Mouse (Mus musculus): ENCODE data around the gene Slit2. TPM values are rescaled to one million over a fixed set of nuclear protein-coding genes. Genes with fewer than 3 reads are reported as not detected.

Gene Slit2
- polyA plus RNA-seq, 1 experiment from 2014 or later: 3.8 TPM

DNA sequence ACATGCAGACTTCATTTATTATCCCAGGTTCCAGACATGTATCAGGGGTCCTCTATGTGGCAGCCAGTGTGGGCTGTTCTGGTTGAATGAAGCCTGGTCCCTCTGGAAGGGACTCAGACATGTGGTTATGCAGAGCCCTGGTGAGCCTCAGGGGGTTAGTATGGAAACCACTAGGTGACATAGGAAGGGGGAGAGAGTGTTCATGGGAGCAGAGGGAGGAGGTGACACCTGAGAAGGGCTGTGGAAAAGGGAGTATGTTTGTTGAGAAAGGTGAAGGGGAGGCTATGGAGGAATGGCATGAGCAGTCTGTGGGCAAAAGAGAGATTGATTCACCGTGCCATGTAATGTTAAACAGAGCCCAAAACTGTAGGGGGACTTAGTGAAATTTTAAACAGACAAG is 51.9 kb downstream of the Slit2 start:
- Histone ChIP-seq H3K36me3 (ENCODE audit: control insufficient read depth, insufficient read depth, low read length) (no peaks in the 10 kb centered on the region), H3K4me2 (no peak overlapping the region), H3K4me3 (ENCODE audit: low read depth, low read length) (no peak overlapping the region), H3K9me3 (ENCODE audit: control insufficient read depth, low read length) (no peaks in the 10 kb centered on the region), H3K27me3 (replicated peaks; ENCODE audit: control insufficient read depth, insufficient read depth, low read length) (no peaks in the 10 kb centered on the region), H3K4me1 (replicated peaks; ENCODE audit: control insufficient read depth, insufficient read depth, low read length) (no peaks in the 10 kb centered on the region), H3K27ac (ENCODE audit: low read depth, low read length) (no peak overlapping the region), H3K9ac (ENCODE audit: low read depth, low read length) (no peak overlapping the region)
- 67% methylated on average over 1 of the region's 1 CpGs for WGBS
- DNase-seq (ENCODE audit: low spot score) (no peak), ATAC-seq (replicated peaks; ENCODE audit: low FRiP score) (no peak)

DNA sequence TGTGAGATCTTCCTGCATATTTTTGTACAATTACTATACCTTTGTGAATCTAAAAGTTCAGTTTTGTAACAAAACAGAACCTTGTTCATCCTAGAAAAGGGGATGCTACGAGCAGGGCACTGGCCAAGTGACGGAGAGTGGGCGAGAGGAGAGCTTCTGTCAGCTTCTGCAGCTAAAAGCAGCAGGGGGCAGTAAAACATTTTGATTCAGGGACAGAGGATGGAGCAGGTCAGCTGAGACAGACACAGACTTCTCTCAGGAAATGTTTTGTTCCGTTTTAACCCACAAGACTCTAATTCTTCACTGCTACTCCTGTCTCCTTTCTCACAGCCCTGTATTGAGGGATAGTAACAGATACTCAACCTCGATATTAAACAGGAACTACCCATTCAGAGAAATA is 55.1 kb downstream of the Slit2 start:
- WGBS: 40% methylated on average over 5 of the region's 5 CpGs
- H3K4me1 ChIP-seq (replicated peaks; ENCODE audit: control insufficient read depth, insufficient read depth, low read length): no peaks in the 10 kb centered on the region
- H3K27ac ChIP-seq (ENCODE audit: low read depth, low read length): no peak overlapping the region
- DNase-seq (ENCODE audit: low spot score) (no peak), ATAC-seq (replicated peaks; ENCODE audit: low FRiP score) (no peak)
- no peak overlapping the region for H3K4me2 ChIP-seq
- no peak overlapping the region for H3K9ac ChIP-seq (ENCODE audit: low read depth, low read length)
- H3K9me3 ChIP-seq (ENCODE audit: control insufficient read depth, low read length): no peaks in the 10 kb centered on the region
- no peaks in the 10 kb centered on the region for H3K36me3 ChIP-seq (ENCODE audit: control insufficient read depth, insufficient read depth, low read length)
- no peaks in the 10 kb centered on the region for H3K27me3 ChIP-seq (replicated peaks; ENCODE audit: control insufficient read depth, insufficient read depth, low read length)
- H3K4me3 ChIP-seq (ENCODE audit: low read depth, low read length): no peak overlapping the region

GRCm38 (mm10) chr5:48048986-48049751 is 66.2 kb downstream of the Slit2 start:
- Histone ChIP-seq H3K9me3 (ENCODE audit: control insufficient read depth, low read length) (no peaks in the 10 kb centered on the region), H3K4me1 (replicated peaks; ENCODE audit: control insufficient read depth, insufficient read depth, low read length) (no peaks in the 10 kb centered on the region), H3K27ac (ENCODE audit: low read depth, low read length) (no peak overlapping the region), H3K27me3 (replicated peaks; ENCODE audit: control insufficient read depth, insufficient read depth, low read length) (no peaks in the 10 kb centered on the region), H3K4me2 (no peak overlapping the region), H3K9ac (ENCODE audit: low read depth, low read length) (no peak overlapping the region), H3K4me3 (ENCODE audit: low read depth, low read length) (no peak overlapping the region), H3K36me3 (ENCODE audit: control insufficient read depth, insufficient read depth, low read length) (no peaks in the 10 kb centered on the region)
- ATAC-seq (replicated peaks; ENCODE audit: low FRiP score) (no peak), DNase-seq (ENCODE audit: low spot score) (no peak)
- WGBS: 67% methylated on average over 8 of the region's 8 CpGs

- no peak overlapping the region for H3K27ac ChIP-seq (ENCODE audit: low read depth, low read length)
- no peaks in the 10 kb centered on the region for H3K9me3 ChIP-seq (ENCODE audit: control insufficient read depth, low read length)
- no peak for DNase-seq (ENCODE audit: low spot score)
- no peak for ATAC-seq (replicated peaks; ENCODE audit: low FRiP score)
- H3K4me3 ChIP-seq (ENCODE audit: low read depth, low read length): no peak overlapping the region
- no peak overlapping the region for H3K4me2 ChIP-seq
- H3K9ac ChIP-seq (ENCODE audit: low read depth, low read length): no peak overlapping the region
- WGBS: 80% methylated on average over 5 of the region's 5 CpGs
- no peaks in the 10 kb centered on the region for H3K27me3 ChIP-seq (replicated peaks; ENCODE audit: control insufficient read depth, insufficient read depth, low read length)
- no peaks in the 10 kb centered on the region for H3K4me1 ChIP-seq (replicated peaks; ENCODE audit: control insufficient read depth, insufficient read depth, low read length)
- H3K36me3 ChIP-seq (ENCODE audit: control insufficient read depth, insufficient read depth, low read length): no peaks in the 10 kb centered on the region
These were observed 67.8 kb downstream of the Slit2 start for GRCm38 (mm10) chr5:48050637-48051314.

- ATAC-seq (replicated peaks; ENCODE audit: low FRiP score) (no peak), DNase-seq (ENCODE audit: low spot score) (no peak)
- WGBS: 76% methylated on average over 10 of the region's 10 CpGs
- no peak overlapping the region for H3K4me2 ChIP-seq
- H3K4me1 ChIP-seq (replicated peaks; ENCODE audit: control insufficient read depth, insufficient read depth, low read length): no peaks in the 10 kb centered on the region
- no peaks in the 10 kb centered on the region for H3K36me3 ChIP-seq (ENCODE audit: control insufficient read depth, insufficient read depth, low read length)
- H3K9ac ChIP-seq (ENCODE audit: low read depth, low read length): no peak overlapping the region
- no peak overlapping the region for H3K4me3 ChIP-seq (ENCODE audit: low read depth, low read length)
- no peaks in the 10 kb centered on the region for H3K9me3 ChIP-seq (ENCODE audit: control insufficient read depth, low read length)
- no peak overlapping the region for H3K27ac ChIP-seq (ENCODE audit: low read depth, low read length)
- H3K27me3 ChIP-seq (replicated peaks; ENCODE audit: control insufficient read depth, insufficient read depth, low read length): no peaks in the 10 kb centered on the region
These were observed 75.7 kb downstream of the Slit2 start for GRCm38 (mm10) chr5:48058612-48059011.

GRCm38 (mm10) chr5:48060715-48061114 is 77.8 kb downstream of the Slit2 start:
- H3K27ac ChIP-seq (ENCODE audit: low read depth, low read length): no peak overlapping the region
- DNase-seq (ENCODE audit: low spot score) (no peak), ATAC-seq (replicated peaks; ENCODE audit: low FRiP score) (no peak)
- H3K36me3 ChIP-seq (ENCODE audit: control insufficient read depth, insufficient read depth, low read length): no peaks in the 10 kb centered on the region
- H3K9ac ChIP-seq (ENCODE audit: low read depth, low read length): no peak overlapping the region
- H3K4me3 ChIP-seq (ENCODE audit: low read depth, low read length): no peak overlapping the region
- WGBS: 72% methylated on average over 2 of the region's 2 CpGs
- no peaks in the 10 kb centered on the region for H3K4me1 ChIP-seq (replicated peaks; ENCODE audit: control insufficient read depth, insufficient read depth, low read length)
- H3K27me3 ChIP-seq (replicated peaks; ENCODE audit: control insufficient read depth, insufficient read depth, low read length): no peaks in the 10 kb centered on the region
- no peak overlapping the region for H3K4me2 ChIP-seq
- H3K9me3 ChIP-seq (ENCODE audit: control insufficient read depth, low read length): no peaks in the 10 kb centered on the region

DNA sequence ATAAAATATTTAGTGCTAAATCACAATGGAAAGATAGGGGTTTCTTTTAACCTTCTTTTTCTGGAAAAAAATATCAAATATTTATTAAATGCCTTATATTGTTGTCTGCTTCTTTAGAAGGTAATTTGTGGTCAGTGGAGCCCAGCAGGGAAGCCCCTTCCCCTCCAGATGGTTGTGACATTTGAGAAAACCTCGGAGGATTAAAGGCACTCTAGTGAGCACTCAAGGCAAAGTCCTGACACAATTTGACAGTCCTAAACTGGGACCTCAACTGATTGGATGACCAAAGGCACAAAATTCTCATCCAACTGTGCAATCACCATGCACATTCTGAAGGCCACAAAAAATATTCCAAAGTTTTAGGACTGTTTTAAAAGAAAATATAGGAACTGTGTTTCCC is 95.8 kb downstream of the Slit2 start:
- Histone ChIP-seq H3K4me3 (ENCODE audit: low read depth, low read length) (no peak overlapping the region), H3K4me1 (replicated peaks; ENCODE audit: control insufficient read depth, insufficient read depth, low read length) (no peaks in the 10 kb centered on the region), H3K9ac (ENCODE audit: low read depth, low read length) (no peak overlapping the region), H3K36me3 (ENCODE audit: control insufficient read depth, insufficient read depth, low read length) (no peaks in the 10 kb centered on the region), H3K9me3 (ENCODE audit: control insufficient read depth, low read length) (no peaks in the 10 kb centered on the region), H3K27me3 (replicated peaks; ENCODE audit: control insufficient read depth, insufficient read depth, low read length) (no peaks in the 10 kb centered on the region), H3K27ac (ENCODE audit: low read depth, low read length) (no peak overlapping the region), H3K4me2 (no peak overlapping the region)
- ATAC-seq (replicated peaks; ENCODE audit: low FRiP score): no peak
- no peak for DNase-seq (ENCODE audit: low spot score)
- 57% methylated on average over 1 of the region's 1 CpGs for WGBS

DNA sequence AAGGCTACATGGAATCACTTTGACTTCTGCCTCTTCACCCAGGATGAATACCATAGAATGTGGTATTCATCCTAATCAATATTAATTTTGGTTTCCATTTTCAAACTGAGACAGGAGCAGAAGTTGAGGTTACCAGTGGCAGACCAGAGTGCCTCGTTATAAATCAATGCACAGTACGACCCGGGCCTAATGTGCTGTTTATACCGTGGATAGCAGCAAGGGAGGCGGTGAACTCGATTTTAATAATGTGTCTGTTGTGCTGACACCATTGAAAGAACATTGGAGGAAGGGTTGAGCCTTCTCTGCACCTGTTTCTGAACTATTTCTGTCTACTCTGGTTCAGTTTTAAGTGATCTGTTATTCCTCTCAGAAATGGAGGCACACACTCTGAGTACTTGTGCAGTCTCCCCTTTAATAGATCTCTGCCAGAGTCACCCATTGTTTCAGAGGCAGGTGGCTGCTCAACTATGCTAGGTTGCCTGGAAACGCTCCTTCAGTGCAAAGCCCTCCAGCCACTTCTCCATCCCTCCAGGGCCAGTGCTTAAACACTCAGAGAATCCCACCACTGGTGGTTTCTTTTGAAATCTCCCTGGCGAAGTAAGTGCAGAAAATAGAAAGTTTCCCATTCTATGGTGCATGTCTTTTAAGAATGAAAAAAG is 98.4 kb downstream of the Slit2 start:
- no peak for ATAC-seq (replicated peaks; ENCODE audit: low FRiP score)

More for the DNA sequence above, 98.4 kb downstream of the Slit2 start:
- no peak for DNase-seq (ENCODE audit: low spot score)
- H3K9ac ChIP-seq (ENCODE audit: low read depth, low read length): no peak overlapping the region
- 82% methylated on average over 8 of the region's 8 CpGs for WGBS
- no peaks in the 10 kb centered on the region for H3K36me3 ChIP-seq (ENCODE audit: control insufficient read depth, insufficient read depth, low read length)
- H3K4me1 ChIP-seq (replicated peaks; ENCODE audit: control insufficient read depth, insufficient read depth, low read length): no peaks in the 10 kb centered on the region
- no peak overlapping the region for H3K4me2 ChIP-seq
- no peak overlapping the region for H3K27ac ChIP-seq (ENCODE audit: low read depth, low read length)
- H3K27me3 ChIP-seq (replicated peaks; ENCODE audit: control insufficient read depth, insufficient read depth, low read length): no peaks in the 10 kb centered on the region
- no peak overlapping the region for H3K4me3 ChIP-seq (ENCODE audit: low read depth, low read length)
- no peaks in the 10 kb centered on the region for H3K9me3 ChIP-seq (ENCODE audit: control insufficient read depth, low read length)

Measured in liver, embryonic 11.5 days (tissue).